Mouse (Mus musculus): Measurements from ENCODE around the gene Aco1. TPM values are rescaled to one million over a fixed set of nuclear protein-coding genes. Genes with fewer than 3 reads are reported as not detected.

The Aco1 gene
- 133 and 144 TPM in 2 replicates for total RNA-seq (2014; fragmentation: Nextera tagmentation)
- total RNA-seq (2017): 119 and 120 TPM in 2 replicates
- polyA plus RNA-seq (2012): 28.4 and 34.1 TPM in 2 replicates

DNA sequence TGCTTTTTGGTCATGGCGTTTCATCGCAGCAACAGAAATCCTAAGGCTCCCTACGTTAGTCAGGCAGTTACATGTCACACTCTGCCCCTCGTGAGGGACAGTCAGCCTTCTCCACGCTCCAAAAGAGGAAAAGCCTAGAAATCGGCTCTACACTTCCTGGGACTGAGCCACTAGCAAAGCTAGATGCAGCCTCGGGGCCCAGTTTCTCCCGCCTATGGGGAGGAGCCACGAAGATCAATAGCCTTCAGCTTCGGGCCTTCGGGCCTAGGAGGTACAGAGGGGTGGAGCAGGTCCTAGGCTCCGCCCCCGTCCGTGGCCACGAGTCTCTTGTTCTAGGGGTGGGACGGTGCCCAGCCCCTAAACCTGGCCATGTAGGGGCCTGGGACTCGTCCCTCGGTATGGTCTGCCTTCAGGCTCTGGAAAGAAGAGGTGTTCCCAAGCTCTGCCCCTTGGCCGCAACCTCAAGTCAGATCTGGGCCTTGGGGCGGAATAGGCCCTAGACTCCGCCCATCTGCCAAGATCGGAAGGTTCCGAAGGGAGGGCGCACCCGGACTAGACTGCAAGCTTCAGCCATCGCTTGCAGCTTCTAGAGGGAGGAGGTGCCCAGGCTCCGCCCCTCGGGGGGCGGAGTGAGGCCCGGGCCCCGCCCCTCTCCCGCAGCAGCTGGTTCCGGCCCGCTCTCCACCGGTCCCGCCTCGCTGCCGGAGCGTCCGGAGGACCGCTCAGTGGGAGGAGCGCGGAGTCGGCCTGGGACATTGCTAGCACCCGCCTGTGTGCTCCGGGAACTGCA is at the start of gene Aco1:
TSS of gene Aco1 (plus strand) at position 339 of the 790 bp plus-strand sequence.
- ATAC-seq (ENCODE audit: extremely low read depth, insufficient number of reproducible peaks, low FRiP score, poor library complexity, severe bottlenecking) (peak; percentile 89), DNase-seq (ENCODE audit: low spot score) (peak; percentile 89)
- TF ChIP-seq CTCF (IDR thresholded peaks at IDR 0.05; ENCODE audit: low read depth, low read length) (no peak), GATA2 (IDR thresholded peaks at IDR 0.05; ENCODE audit: borderline replicate concordance, low read depth, low read length) (no peak), TAL1 (conservative IDR thresholded peaks at IDR 0.05; ENCODE audit: low read depth, low read length) (no peak), GATA1 (IDR thresholded peaks at IDR 0.05; ENCODE audit: borderline replicate concordance, low read length) (no peak), POLR2AphosphoS5 (IDR thresholded peaks at IDR 0.05; ENCODE audit: insufficient replicate concordance, low read depth, low read length) (no peak)
- Histone ChIP-seq H3K9me3 (replicated peaks) (no peaks in the 10 kb centered on the region), H3K27me3 (ENCODE audit: insufficient read depth, low read length) (no peaks in the 10 kb centered on the region), H3K4me3 (ENCODE audit: low read depth, low read length) (peak within 1 kb of the TSS; percentile 98), H3K4me1 (ENCODE audit: insufficient read depth, low read depth, low read length) (peaks cover 69% of the 10 kb centered on the region), H3K36me3 (replicated peaks) (peaks cover 26% of the 10 kb centered on the region)

GRCm38 (mm10) chr4:40094974-40095373 is 47.9 kb upstream of the Aco1 start:
- ATAC-seq (ENCODE audit: extremely low read depth, insufficient number of reproducible peaks, low FRiP score, poor library complexity, severe bottlenecking): no peak
- Histone ChIP-seq H3K4me3 (ENCODE audit: low read depth, low read length) (no peak overlapping the region), H3K9me3 (replicated peaks) (no peaks in the 10 kb centered on the region), H3K4me1 (ENCODE audit: insufficient read depth, low read depth, low read length) (no peaks in the 10 kb centered on the region), H3K27me3 (ENCODE audit: insufficient read depth, low read length) (peaks cover 2% of the 10 kb centered on the region; the same call in 1 of the 2 replicates), H3K36me3 (replicated peaks) (no peaks in the 10 kb centered on the region)
- no peak for DNase-seq (ENCODE audit: low spot score)
- TF ChIP-seq POLR2AphosphoS5 (IDR thresholded peaks at IDR 0.05; ENCODE audit: insufficient replicate concordance, low read depth, low read length): no peak
- TF ChIP-seq GATA1 (IDR thresholded peaks at IDR 0.05; ENCODE audit: borderline replicate concordance, low read length): no peak
- no peak for TF ChIP-seq GATA2 (IDR thresholded peaks at IDR 0.05; ENCODE audit: borderline replicate concordance, low read depth, low read length)
- TF ChIP-seq TAL1 (conservative IDR thresholded peaks at IDR 0.05; ENCODE audit: low read depth, low read length): no peak
- TF ChIP-seq CTCF (IDR thresholded peaks at IDR 0.05; ENCODE audit: low read depth, low read length): no peak

DNA sequence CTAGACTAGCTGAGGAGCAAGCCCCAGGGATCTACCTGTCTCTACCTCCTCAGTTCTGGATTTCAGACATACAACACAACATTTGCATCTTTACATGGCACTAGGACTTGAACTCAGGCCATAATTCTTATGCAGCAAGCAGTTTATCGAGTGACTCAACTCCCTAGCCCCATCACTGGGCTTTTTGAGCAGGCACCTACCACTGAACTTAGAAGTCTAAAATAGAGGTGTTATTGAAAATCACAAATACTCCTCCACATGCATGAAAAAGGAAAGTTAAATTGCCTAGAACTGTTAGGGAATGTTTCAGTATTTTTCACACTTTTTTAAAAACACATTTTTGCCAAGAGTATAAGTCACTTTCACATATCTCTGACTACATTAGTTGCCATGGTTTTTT is 39.9 kb upstream of the Aco1 start:
- H3K9me3 ChIP-seq (replicated peaks): no peaks in the 10 kb centered on the region
- DNase-seq (ENCODE audit: low spot score) (no peak), ATAC-seq (ENCODE audit: extremely low read depth, insufficient number of reproducible peaks, low FRiP score, poor library complexity, severe bottlenecking) (no peak)
- H3K36me3 ChIP-seq (replicated peaks): no peaks in the 10 kb centered on the region
- no peaks in the 10 kb centered on the region for H3K4me1 ChIP-seq (ENCODE audit: insufficient read depth, low read depth, low read length)
- TF ChIP-seq TAL1 (conservative IDR thresholded peaks at IDR 0.05; ENCODE audit: low read depth, low read length): no peak
- TF ChIP-seq CTCF (IDR thresholded peaks at IDR 0.05; ENCODE audit: low read depth, low read length): no peak
- TF ChIP-seq POLR2AphosphoS5 (IDR thresholded peaks at IDR 0.05; ENCODE audit: insufficient replicate concordance, low read depth, low read length): no peak
- no peak for TF ChIP-seq GATA1 (IDR thresholded peaks at IDR 0.05; ENCODE audit: borderline replicate concordance, low read length)
- no peak for TF ChIP-seq GATA2 (IDR thresholded peaks at IDR 0.05; ENCODE audit: borderline replicate concordance, low read depth, low read length)
- H3K4me3 ChIP-seq (ENCODE audit: low read depth, low read length): no peak overlapping the region
- H3K27me3 ChIP-seq (ENCODE audit: insufficient read depth, low read length): peaks cover 5% of the 10 kb centered on the region

GRCm38 (mm10) chr4:40106004-40106536 is 36.8 kb upstream of the Aco1 start:
- H3K36me3 ChIP-seq (replicated peaks): no peaks in the 10 kb centered on the region
- H3K4me3 ChIP-seq (ENCODE audit: low read depth, low read length): no peak overlapping the region
- DNase-seq (ENCODE audit: low spot score) (no peak), ATAC-seq (ENCODE audit: extremely low read depth, insufficient number of reproducible peaks, low FRiP score, poor library complexity, severe bottlenecking) (no peak)
- no peaks in the 10 kb centered on the region for H3K4me1 ChIP-seq (ENCODE audit: insufficient read depth, low read depth, low read length)
- H3K9me3 ChIP-seq (replicated peaks): no peaks in the 10 kb centered on the region
- peaks cover 19% of the 10 kb centered on the region for H3K27me3 ChIP-seq (ENCODE audit: insufficient read depth, low read length)
- TF ChIP-seq CTCF (IDR thresholded peaks at IDR 0.05; ENCODE audit: low read depth, low read length) (no peak), GATA2 (IDR thresholded peaks at IDR 0.05; ENCODE audit: borderline replicate concordance, low read depth, low read length) (no peak), POLR2AphosphoS5 (IDR thresholded peaks at IDR 0.05; ENCODE audit: insufficient replicate concordance, low read depth, low read length) (no peak), TAL1 (conservative IDR thresholded peaks at IDR 0.05; ENCODE audit: low read depth, low read length) (no peak), GATA1 (IDR thresholded peaks at IDR 0.05; ENCODE audit: borderline replicate concordance, low read length) (no peak)

DNA sequence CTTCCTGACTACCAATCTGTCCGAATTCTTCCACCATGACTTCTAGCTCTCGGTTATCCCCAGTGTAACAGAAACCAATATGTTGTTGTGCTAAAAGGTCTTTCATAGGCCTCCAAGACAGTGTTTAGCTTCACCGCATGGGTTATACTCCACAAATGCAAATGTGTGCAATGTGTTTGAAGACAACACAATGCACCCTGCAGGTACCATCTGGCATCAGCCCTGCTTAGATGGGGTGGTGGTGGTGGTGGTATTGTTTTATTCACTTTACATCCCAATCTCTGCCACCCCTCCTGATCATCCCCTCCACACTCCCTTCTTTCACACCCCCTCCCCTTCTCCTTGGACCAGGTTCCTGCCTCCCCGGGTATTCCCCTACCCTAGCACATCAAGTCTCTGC is 34.9 kb upstream of the Aco1 start:
- Histone ChIP-seq H3K27me3 (ENCODE audit: insufficient read depth, low read length) (peaks cover 19% of the 10 kb centered on the region), H3K9me3 (replicated peaks) (no peaks in the 10 kb centered on the region), H3K4me1 (ENCODE audit: insufficient read depth, low read depth, low read length) (no peaks in the 10 kb centered on the region), H3K36me3 (replicated peaks) (no peaks in the 10 kb centered on the region), H3K4me3 (ENCODE audit: low read depth, low read length) (no peak overlapping the region)
- TF ChIP-seq TAL1 (conservative IDR thresholded peaks at IDR 0.05; ENCODE audit: low read depth, low read length): no peak
- TF ChIP-seq POLR2AphosphoS5 (IDR thresholded peaks at IDR 0.05; ENCODE audit: insufficient replicate concordance, low read depth, low read length): no peak
- no peak for TF ChIP-seq GATA2 (IDR thresholded peaks at IDR 0.05; ENCODE audit: borderline replicate concordance, low read depth, low read length)
- TF ChIP-seq GATA1 (IDR thresholded peaks at IDR 0.05; ENCODE audit: borderline replicate concordance, low read length): no peak
- TF ChIP-seq CTCF (IDR thresholded peaks at IDR 0.05; ENCODE audit: low read depth, low read length): no peak
- DNase-seq (ENCODE audit: low spot score) (no peak), ATAC-seq (ENCODE audit: extremely low read depth, insufficient number of reproducible peaks, low FRiP score, poor library complexity, severe bottlenecking) (no peak)

GRCm38 (mm10) chr4:40113173-40113572 is 29.7 kb upstream of the Aco1 start:
- Histone ChIP-seq H3K27me3 (ENCODE audit: insufficient read depth, low read length) (peaks cover 19% of the 10 kb centered on the region), H3K4me1 (ENCODE audit: insufficient read depth, low read depth, low read length) (no peaks in the 10 kb centered on the region), H3K36me3 (replicated peaks) (no peaks in the 10 kb centered on the region), H3K9me3 (replicated peaks) (no peaks in the 10 kb centered on the region), H3K4me3 (ENCODE audit: low read depth, low read length) (no peak overlapping the region)
- DNase-seq (ENCODE audit: low spot score) (no peak), ATAC-seq (ENCODE audit: extremely low read depth, insufficient number of reproducible peaks, low FRiP score, poor library complexity, severe bottlenecking) (no peak)
- TF ChIP-seq GATA1 (IDR thresholded peaks at IDR 0.05; ENCODE audit: borderline replicate concordance, low read length) (no peak), TAL1 (conservative IDR thresholded peaks at IDR 0.05; ENCODE audit: low read depth, low read length) (no peak), CTCF (IDR thresholded peaks at IDR 0.05; ENCODE audit: low read depth, low read length) (no peak), GATA2 (IDR thresholded peaks at IDR 0.05; ENCODE audit: borderline replicate concordance, low read depth, low read length) (no peak), POLR2AphosphoS5 (IDR thresholded peaks at IDR 0.05; ENCODE audit: insufficient replicate concordance, low read depth, low read length) (no peak)

All from G1E (cell line).